Mouse (Mus musculus) urinary bladder, postnatal 10 days (tissue): ENCODE data around the gene St14.
A peak's percentile ranks its signal among the peaks of the same experiment; 100 is the strongest.
"Not testable (repeated sequence)": the region's sequence is repeated elsewhere in the genome, so short reads cannot be mapped to it uniquely, and the experiment has no call there.

Experiments used
- DNase-seq: peaks from one replicate; pipeline ENCODE4 v3.0.0; 2022; ENCODE audit warnings: low spot score

The St14 gene

GRCm38 (mm10) chr9:31131205-31131968 lies at the start of gene St14:
Gene St14, minus strand, starts transcription at chr9:31131853.
- DNase-seq: no peak

GRCm38 (mm10) chr9:31177692-31178091 lies 46.0 kb upstream of the St14 start:
- DNase-seq: no peak

GRCm38 (mm10) chr9:31176379-31177130 lies 44.9 kb upstream of the St14 start:
- DNase-seq: peak; percentile 53

GRCm38 (mm10) chr9:31175978-31176377 lies 44.3 kb upstream of the St14 start:
- DNase-seq: no peak

- no peak for DNase-seq
Observed at GRCm38 (mm10) chr9:31175346-31175745, 43.7 kb upstream of the St14 start.

GRCm38 (mm10) chr9:31168356-31169093 lies 36.9 kb upstream of the St14 start:
- no peak for DNase-seq

GRCm38 (mm10) chr9:31167305-31167704 lies 35.7 kb upstream of the St14 start:
- DNase-seq: no peak

- not testable (repeated sequence) for DNase-seq
Observed at GRCm38 (mm10) chr9:31165505-31165904, 33.9 kb upstream of the St14 start.

GRCm38 (mm10) chr9:31163327-31163726 lies 31.7 kb upstream of the St14 start:
- no peak for DNase-seq

- no peak for DNase-seq
Observed at GRCm38 (mm10) chr9:31162911-31163310, 31.3 kb upstream of the St14 start.

- no peak for DNase-seq
Observed at GRCm38 (mm10) chr9:31159910-31160309, 28.3 kb upstream of the St14 start.

GRCm38 (mm10) chr9:31156594-31156993 lies 24.9 kb upstream of the St14 start:
- DNase-seq: no peak

- no peak for DNase-seq
Observed at GRCm38 (mm10) chr9:31151050-31151449, 19.4 kb upstream of the St14 start.

GRCm38 (mm10) chr9:31148135-31148534 lies 16.5 kb upstream of the St14 start:
- DNase-seq: no peak

- no peak for DNase-seq
Observed at GRCm38 (mm10) chr9:31145272-31145925, 13.7 kb upstream of the St14 start.

GRCm38 (mm10) chr9:31142924-31143323 lies 11.3 kb upstream of the St14 start:
- DNase-seq: no peak

- DNase-seq: no peak
Observed at GRCm38 (mm10) chr9:31133131-31133530, 1.5 kb upstream of the St14 start.

GRCm38 (mm10) chr9:31130357-31131204 lies 1.1 kb downstream of the St14 start:
- no peak for DNase-seq

- no peak for DNase-seq
Observed at GRCm38 (mm10) chr9:31129956-31130355, 1.7 kb downstream of the St14 start.

GRCm38 (mm10) chr9:31127876-31128465 lies 3.7 kb downstream of the St14 start:
- no peak for DNase-seq

- no peak for DNase-seq
Observed at GRCm38 (mm10) chr9:31126079-31126478, 5.6 kb downstream of the St14 start.
